Mouse (Mus musculus): ENCODE results near the gene Pdzrn3.

Pdzrn3 gene

DNA sequence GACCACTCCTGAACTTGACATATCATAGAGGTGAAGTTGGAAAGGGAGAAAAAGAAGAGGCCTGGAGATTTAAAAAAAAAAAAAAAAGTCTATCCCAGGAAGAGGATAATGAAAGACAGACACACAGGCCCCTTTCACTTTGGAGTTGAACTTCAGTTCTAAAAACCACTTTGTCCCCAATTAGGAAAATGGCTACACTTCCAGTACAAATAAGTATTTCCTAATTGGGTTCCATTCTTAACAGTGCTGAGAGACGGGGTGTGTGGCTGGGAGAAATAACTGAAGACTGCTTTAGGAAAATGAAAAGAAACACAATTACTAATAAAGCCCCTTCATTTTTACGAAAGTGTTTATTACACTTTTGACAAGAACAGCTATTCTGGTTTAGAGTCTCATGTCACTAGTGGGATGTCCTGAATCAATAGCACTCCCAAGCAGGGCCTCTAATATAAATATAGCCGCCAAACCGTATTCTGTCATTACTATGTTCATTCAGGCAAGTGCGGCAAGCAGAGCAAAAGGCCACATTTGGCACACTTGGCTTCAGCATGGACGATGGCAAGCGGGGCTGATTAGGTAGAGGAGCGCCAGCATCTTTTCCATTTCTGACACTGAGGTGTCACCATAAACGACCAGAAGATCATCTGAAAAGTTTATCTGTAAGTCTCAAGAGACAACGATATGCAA, 39.7 kb downstream of the Pdzrn3 start:
- in situ Hi-C loops (cut with MboI; ENCODE audit: low pct_unique_long_range_greater_than_20kb in 1 of 2, low sequenced_read_pairs in 2 of 2, unreplicated experiment in 1 of 2) = no loop called here

DNA sequence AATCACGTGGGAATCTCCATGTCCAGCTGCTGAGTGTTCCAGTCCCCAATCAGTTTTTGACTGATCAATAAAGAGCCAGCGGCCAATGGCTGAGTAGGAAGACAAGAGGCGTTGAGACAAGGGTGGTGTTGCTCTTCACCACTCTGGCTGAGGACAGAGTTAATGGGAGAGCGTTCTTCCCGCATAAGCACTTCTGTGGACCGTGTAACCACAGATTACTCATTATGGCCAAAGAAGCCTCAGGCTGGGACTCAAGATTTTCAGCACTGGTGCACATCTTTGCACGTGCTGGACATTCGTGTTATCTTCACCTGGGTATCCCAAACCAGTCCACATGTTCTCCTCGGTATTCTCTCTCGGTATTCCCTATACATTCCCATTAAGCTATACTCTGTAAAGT, 41.0 kb downstream of the Pdzrn3 start:
- in situ Hi-C loops (cut with MboI; ENCODE audit: low pct_unique_long_range_greater_than_20kb in 1 of 2, low sequenced_read_pairs in 2 of 2, unreplicated experiment in 1 of 2) = no loop called here

DNA sequence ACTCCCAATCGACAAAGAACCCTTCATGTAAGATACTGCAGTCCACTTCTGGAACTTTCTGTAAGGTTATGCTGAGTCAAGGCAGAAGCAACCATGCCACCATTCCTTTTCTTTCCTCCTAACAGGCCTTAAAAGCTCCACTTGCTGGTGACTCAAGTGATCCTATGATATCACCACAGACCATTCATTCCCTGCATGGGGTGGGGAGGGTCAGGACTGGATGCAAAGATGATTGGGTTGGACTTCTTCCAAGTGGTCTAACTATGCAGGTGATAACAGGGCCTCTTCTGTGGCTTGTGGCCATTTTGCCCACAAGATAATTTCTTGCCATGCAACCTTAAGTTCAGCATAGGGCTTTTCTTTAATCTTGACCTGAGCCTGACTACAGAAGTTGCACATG, 42.0 kb downstream of the Pdzrn3 start:
- in situ Hi-C loops (cut with MboI; ENCODE audit: low pct_unique_long_range_greater_than_20kb in 1 of 2, low sequenced_read_pairs in 2 of 2, unreplicated experiment in 1 of 2) = no loop called here

DNA sequence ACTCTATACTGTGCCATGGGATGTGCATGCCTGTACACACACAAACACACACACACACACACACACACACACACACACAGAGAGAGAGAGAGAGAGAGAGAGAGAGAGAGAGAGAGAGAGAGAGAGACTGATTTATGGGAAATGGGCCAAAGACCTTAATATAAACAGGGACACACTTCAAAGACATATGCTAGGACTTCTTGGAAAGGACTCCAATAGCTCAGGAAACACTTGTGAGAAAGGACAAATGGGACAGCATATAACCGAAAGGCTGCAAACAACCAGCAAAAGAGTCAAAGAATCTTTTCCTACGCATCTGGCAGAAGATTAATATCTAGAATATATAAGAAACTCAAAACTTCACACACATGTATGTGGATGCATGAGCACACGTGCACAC, 43.2 kb downstream of the Pdzrn3 start:
- in situ Hi-C loops (cut with MboI; ENCODE audit: low pct_unique_long_range_greater_than_20kb in 1 of 2, low sequenced_read_pairs in 2 of 2, unreplicated experiment in 1 of 2) = no loop called here

DNA sequence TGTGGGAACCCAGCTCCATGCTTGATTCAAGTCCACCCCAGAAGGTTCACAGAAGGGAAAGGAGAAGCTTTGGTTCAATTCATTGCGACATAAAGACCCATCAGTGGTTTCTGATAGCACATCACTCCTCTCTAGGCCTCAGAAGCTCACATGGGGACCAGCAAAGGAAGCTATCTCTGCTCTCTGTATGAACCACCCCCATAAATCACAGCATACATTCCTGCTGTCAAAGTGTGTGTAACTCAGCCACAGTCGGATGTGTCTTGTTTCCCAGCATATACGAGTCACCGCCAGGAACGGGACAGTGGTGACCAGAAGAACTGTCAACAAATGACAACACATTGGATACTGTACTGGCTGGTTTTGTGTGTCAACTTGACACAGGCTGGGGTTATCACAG, 47.3 kb downstream of the Pdzrn3 start:
- in situ Hi-C loops (cut with MboI; ENCODE audit: low pct_unique_long_range_greater_than_20kb in 1 of 2, low sequenced_read_pairs in 2 of 2, unreplicated experiment in 1 of 2) = no loop called here

DNA sequence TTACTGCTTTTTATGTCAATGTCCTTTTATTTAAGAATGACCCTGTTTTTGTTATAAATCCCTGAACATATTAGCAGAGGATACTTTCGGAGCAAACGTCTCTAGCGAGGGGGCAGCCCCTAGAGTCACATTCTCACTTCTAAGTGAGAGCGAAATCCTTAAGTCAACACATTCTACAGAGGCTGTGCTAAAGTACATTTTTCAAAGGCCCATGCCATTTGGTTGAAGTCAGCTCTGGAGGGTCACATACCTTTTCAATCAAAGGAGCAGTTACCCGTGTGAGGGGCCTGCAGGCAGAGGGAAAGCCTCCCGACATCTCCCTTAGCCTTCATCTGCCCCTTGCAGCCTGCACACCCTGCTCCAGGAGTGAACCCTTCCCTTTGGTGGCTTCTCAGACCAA, 48.2 kb downstream of the Pdzrn3 start:
- in situ Hi-C loops (cut with MboI; ENCODE audit: low pct_unique_long_range_greater_than_20kb in 1 of 2, low sequenced_read_pairs in 2 of 2, unreplicated experiment in 1 of 2) = no loop called here

DNA sequence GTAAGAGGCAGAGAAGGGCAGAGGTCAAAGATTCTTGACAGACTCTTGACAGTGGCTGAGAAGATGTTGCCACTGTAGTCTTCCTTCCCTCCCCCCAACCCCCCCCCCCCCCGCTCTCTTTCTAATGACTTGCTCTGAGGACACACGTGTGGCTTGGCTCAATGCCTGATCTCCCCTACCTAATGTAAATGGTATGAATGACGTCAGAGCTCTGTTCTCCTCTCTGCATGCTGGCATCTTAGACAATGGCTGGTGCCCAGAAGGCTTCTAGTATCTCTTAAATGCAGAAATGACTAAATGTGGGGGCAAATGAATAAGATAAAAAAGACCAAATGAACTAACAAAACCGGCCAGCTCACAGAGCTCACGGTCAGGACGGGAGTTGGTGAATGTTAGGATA, 49.2 kb downstream of the Pdzrn3 start:
- in situ Hi-C loops (cut with MboI; ENCODE audit: low pct_unique_long_range_greater_than_20kb in 1 of 2, low sequenced_read_pairs in 2 of 2, unreplicated experiment in 1 of 2) = no loop called here

DNA sequence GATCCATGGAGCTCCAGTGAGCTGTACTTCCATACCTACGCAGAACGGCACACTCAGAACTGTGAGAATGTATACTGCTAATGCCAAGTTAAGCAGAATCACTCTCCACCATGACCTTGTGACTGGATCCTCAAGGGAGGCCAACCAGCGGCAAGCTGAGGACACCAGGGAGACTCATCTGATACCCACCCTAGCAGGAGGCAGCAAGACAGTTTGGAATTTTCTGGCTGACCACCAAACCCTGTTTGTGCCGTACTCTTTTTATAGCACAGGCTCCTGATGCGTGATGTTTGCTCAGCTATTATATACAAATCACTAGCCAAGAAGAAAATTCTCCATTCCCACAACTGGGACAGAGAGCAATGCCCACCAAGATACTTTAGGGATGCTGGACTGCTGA, 50.0 kb downstream of the Pdzrn3 start:
- in situ Hi-C loops (cut with MboI; ENCODE audit: low pct_unique_long_range_greater_than_20kb in 1 of 2, low sequenced_read_pairs in 2 of 2, unreplicated experiment in 1 of 2) = no loop called here

DNA sequence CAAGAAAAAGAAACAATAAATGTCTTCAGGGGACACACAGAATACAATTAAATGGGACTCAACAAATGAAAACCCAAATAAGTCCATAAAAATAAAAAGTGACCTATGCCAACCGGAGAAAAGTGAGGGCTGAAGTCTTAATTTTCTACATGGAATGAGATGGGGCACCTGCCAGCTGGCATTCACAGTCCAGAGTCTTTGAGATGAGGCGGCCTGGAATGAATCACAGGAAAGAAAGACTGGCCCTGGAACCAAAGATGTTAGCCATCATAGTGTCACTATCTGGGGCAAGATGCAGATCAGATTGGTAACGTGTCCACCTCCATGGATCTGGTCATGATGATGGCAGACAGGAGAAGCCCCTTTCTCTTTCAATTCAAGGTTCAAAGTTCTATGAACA, 50.5 kb downstream of the Pdzrn3 start:
- in situ Hi-C loops (cut with MboI; ENCODE audit: low pct_unique_long_range_greater_than_20kb in 1 of 2, low sequenced_read_pairs in 2 of 2, unreplicated experiment in 1 of 2) = no loop called here

DNA sequence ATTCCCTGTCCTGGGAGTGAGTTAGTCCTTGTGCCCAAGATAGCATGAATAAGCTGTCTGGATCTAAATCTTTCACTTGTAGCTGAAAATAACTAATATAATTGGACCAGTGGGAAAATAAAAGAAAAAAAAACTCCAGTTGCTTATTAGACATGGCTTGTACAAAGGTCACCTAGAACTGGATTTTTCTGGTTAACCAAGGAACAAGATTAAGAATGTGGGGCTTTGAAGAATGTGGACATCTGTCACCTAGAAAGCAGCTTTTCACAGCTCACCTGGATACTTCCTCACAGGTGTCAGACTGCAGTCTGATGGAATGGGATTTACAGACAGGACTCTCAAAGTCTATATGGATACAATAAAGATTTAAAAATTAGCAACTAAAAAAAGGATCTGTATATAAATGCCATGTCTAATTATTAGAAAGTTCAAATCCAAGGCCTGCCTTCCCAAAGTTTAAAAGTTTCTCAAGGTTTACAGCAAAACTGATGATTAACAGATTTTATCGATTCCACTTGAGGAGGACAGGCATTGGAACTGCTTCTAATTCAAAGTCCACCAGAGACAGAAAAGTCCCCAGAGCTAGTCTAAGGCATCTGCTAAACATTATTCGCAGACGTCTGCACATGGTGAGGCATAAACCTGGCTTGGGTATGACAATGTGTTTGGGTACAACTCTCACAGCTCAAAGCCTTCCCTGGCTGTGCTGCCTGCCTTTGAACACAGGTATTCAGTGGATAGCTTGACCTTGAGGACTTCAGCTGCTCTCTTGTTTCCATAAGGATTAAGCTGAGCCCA, 51.7 kb downstream of the Pdzrn3 start:
- in situ Hi-C loops (cut with MboI; ENCODE audit: low pct_unique_long_range_greater_than_20kb in 1 of 2, low sequenced_read_pairs in 2 of 2, unreplicated experiment in 1 of 2) = no loop called here

DNA sequence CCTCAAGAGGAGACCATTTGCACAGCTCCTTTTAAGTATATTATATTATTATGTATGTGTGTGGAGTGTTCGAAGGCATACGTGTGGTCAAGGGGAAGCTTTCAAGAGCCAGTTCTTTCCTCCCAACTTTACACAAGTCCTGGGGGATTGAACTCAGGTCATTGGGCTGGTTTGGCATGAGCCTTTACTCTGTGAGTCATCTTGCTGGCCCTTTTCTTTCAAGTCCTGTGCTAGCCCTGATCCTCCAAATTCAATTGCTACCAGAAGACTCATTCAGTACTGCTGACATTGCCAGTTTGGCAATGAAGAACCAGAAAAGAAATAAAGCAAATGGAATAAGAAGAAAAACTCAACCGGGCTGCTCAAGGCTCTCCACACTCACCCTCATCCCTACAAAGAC, 55.1 kb downstream of the Pdzrn3 start:
- in situ Hi-C loops (cut with MboI; ENCODE audit: low pct_unique_long_range_greater_than_20kb in 1 of 2, low sequenced_read_pairs in 2 of 2, unreplicated experiment in 1 of 2) = no loop called here

DNA sequence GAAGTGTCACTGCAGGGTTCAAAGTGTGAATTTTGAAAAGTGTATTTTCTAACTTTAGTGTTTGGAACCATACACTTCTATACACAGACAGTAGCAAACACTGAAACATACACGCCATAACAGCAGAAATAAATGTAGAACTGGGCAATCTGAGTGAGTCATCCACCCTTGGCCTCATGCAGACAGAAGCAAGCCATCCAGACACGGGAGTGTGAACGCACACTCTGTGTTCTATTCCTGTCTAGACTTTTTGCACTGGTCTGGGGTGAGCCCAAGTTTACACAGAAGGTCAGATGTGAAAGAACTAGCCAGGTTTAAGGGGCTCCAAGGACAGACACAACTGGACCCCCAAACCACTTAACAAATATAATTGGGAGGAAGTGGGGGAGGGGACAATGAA, 57.3 kb downstream of the Pdzrn3 start:
- in situ Hi-C loops (cut with MboI; ENCODE audit: low pct_unique_long_range_greater_than_20kb in 1 of 2, low sequenced_read_pairs in 2 of 2, unreplicated experiment in 1 of 2) = no loop called here

DNA sequence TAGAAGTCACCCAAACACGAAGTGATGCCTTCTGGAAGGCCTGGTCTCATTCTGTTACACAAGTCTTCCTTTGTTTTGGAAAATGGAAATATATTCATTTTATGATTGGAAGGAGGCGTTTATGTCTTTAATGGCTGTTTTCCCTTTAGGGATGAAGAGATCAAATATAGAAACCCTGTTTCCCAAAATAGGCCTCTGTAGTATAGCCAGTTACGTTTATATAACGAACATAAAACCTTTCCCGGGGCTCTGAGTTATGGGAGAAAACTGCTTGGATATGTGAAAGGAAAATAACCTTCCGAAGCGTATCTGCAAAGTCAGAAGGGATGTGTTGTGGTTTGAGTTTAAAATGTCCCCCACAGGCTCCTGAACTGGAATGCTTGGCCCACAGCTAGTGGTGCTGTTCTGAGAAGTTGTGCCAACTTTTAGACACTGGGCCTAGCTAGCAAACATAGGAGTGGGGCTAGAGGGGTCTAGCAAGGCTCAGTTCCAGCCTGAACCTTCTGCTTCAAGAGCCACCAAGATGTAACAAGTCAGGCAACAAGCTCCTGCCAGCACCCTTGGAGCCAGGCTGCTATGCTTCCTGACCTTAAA, 58.2 kb downstream of the Pdzrn3 start:
- in situ Hi-C loops (cut with MboI; ENCODE audit: low pct_unique_long_range_greater_than_20kb in 1 of 2, low sequenced_read_pairs in 2 of 2, unreplicated experiment in 1 of 2) = no loop called here

DNA sequence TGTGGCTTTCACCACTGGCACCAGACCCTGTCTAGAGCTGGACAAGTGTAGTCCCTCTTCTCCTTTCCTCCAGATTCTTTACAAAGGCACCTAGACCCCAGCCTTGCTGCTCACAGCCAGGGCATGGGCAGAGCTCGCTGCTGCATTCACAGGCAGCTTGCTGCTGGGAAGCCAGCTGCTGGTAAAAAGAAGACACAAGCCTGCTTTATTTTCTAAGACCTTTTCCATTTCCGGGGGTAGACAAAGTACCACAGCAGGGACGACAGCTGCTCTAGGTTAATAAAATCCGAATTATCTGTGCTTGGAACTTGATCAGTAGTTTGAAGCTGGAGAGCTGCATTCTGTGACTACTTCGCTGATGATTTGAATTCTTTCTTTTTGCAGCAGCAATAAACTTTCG, 59.2 kb downstream of the Pdzrn3 start:
- in situ Hi-C loops (cut with MboI; ENCODE audit: low pct_unique_long_range_greater_than_20kb in 1 of 2, low sequenced_read_pairs in 2 of 2, unreplicated experiment in 1 of 2) = no loop called here

DNA sequence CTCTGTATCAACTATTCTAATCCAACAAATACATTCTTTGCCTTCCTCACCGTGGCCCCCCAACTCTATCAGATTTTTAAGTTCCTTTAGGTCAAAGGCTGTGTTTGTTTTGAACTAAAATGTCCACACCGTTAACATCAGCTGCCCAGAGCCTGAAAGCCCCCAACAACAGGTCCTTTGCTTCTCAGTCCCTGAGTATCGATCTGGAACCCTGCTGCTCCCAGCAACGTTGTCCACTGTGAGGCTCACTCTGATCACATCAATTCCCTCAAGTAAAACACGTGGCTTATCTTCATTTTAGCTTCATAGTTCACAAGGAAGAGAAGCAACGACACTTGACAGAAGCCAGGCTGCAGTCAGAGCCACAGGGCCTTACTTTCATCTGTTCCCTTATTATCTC, 66.3 kb downstream of the Pdzrn3 start:
- in situ Hi-C loops (cut with MboI; ENCODE audit: low pct_unique_long_range_greater_than_20kb in 1 of 2, low sequenced_read_pairs in 2 of 2, unreplicated experiment in 1 of 2) = no loop called here

DNA sequence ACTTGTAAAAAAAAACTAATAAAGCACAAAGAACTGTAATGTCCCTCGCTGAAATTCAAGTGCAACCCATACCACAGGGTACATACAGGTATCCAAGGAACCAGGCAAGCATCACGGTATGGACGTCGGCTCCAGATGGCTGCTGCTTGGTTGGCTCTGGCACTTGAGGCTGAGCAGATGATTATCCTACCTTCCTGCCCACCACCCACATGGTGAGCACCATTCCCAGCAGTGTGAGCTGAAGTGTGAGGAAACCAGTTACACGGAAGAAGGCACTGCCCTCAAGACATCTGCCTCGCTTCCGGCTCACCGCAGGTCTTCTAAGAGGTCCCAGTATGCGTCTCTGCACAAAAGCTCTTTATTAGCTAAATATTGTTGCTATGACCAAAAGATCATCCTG, 67.2 kb downstream of the Pdzrn3 start:
- in situ Hi-C loops (cut with MboI; ENCODE audit: low pct_unique_long_range_greater_than_20kb in 1 of 2, low sequenced_read_pairs in 2 of 2, unreplicated experiment in 1 of 2) = no loop called here

DNA sequence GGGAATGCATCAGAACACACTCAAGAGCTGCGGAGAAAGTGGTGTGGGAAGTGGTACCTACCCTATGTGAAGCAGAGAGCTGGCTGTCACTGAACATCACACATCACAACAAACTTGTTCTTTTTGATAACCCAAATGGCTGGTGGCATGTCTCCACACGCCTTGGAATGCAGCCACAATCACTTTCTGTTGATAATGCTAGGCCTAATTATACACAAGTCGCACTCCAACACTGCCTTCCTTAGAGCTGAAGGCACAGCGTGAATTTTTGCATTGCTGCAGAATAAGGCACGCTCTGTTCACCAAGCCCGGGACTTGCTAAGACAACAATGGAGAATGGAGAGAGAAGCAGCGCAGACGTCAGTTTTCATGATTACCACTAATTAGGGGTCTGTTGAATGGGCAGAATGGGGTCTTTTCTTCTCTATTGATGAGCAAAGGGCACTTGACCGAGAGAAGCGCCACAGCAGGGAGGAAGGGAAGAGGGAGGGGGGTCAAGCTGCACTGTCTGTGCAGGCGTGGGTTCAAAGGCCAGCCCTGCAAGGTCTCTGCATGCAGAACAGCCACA, 69.6 kb downstream of the Pdzrn3 start:
- in situ Hi-C loops (cut with MboI; ENCODE audit: low pct_unique_long_range_greater_than_20kb in 1 of 2, low sequenced_read_pairs in 2 of 2, unreplicated experiment in 1 of 2) = no loop called here

DNA sequence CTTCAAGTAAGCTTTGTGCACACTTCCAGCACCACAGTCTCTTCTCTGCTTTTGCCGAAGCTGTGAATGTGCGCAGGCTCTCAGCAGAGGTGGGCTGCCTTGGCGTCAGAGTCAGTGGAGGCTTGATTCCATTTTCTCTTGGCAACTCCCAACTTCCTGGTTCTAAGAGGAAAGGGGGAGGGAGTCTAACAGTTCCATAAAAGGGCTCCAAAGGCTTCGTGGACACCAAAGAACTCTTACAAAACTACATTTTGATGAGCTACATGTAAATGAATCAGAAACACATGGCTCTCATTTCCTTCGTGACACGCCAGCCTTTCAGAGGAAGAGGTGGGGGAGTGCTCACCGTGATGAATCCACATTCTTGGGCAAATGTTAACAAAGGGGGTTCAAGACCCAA, 70.9 kb downstream of the Pdzrn3 start:
- in situ Hi-C loops (cut with MboI; ENCODE audit: low pct_unique_long_range_greater_than_20kb in 1 of 2, low sequenced_read_pairs in 2 of 2, unreplicated experiment in 1 of 2) = no loop called here

DNA sequence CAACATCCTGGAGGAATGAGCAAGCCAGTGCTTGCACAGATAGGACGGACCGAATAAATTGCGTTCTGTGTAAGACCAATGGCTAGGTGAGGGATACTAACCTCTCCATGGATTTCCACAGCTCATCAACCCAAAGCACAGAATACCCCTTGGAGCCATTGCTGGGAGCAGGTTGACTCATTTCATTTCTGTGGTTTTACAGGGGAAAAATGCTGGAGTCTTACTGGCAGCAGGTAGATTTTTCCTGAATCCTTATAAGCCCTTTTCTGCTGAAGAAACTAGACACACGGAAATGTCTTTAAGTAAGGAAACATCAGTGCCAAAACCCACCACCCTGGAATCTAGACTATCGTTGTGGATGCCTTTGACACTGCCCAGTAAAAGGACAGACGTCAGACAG, 72.2 kb downstream of the Pdzrn3 start:
- in situ Hi-C loops (cut with MboI; ENCODE audit: low pct_unique_long_range_greater_than_20kb in 1 of 2, low sequenced_read_pairs in 2 of 2, unreplicated experiment in 1 of 2) = no loop called here
